Mouse (Mus musculus) heart, postnatal 0 days (tissue): Measurements from ENCODE around the gene Naglu.

ENCODE experiments used
- CTCF ChIP-seq: IDR thresholded peaks from 2 replicates; pipeline ENCODE4 v1.5.1; 2016; ENCODE audit warnings: antibody characterized with exemption, control low read depth, low read depth
- EP300 ChIP-seq: IDR thresholded peaks from 2 replicates; pipeline ENCODE4 v1.6.1; 2016; ENCODE audit warnings: antibody characterized with exemption, low read depth

GRCm38 (mm10) chr11:101071810-101072428 lies 2.1 kb downstream of the Naglu start:
- no peak for TF ChIP-seq EP300
- TF ChIP-seq CTCF: no peak
